ENCODE assay signal across 12 mouse cellular contexts in genomic region chr8:122667854-122668253, GRCm38 (mm10). TPM values are rescaled to one million over a fixed set of nuclear protein-coding genes. Genes with fewer than 3 reads are reported as not detected.
A peak's percentile ranks its signal among the peaks of the same experiment; 100 is the strongest.
DNase-seq lines count a peak whose midpoint lies in the region.
"Had no signal": no experiment of that assay in that cellular context is flagged by ENCODE, and none has a peak within 500 bp of the region (broad histone marks: within the 10 kb centered on the region; RNA-seq: fewer than 3 reads in every experiment).

No protein-coding gene starts in this region.

- intact Hi-C loops in left cerebral cortex, postnatal 4 days (cut with DNase I) = no loop called here
- intact Hi-C loops in left cerebral cortex, postnatal 25 days (cut with DNase I) = loop anchor here (2.0 kb wide), 1 partner anchor 27 kb away; no protein-coding TSS in a partner anchor
- intact Hi-C loops in gastrocnemius, postnatal 36 days (cut with DNase I) = no loop called here

- DNase-seq in adrenal gland, adult (ENCODE audit: inconsistent age in 2 of 2, low spot score in 1 of 2) = peak; percentile 75 to 80
- DNase-seq in adrenal gland, postnatal 4 days (ENCODE audit: low spot score in 2 of 2) = no peak
- DNase-seq in left cerebral cortex, adult 18-20 months (ENCODE audit: low spot score in 2 of 2) = peak; percentile 81 to 86
- DNase-seq in left cerebral cortex, postnatal 4 days = no peak
- peak; percentile 86 for DNase-seq in brain, adult 2 months (ENCODE audit: low read depth, low spot score)
- DNase-seq in left cerebral cortex, postnatal 25 days (ENCODE audit: low spot score in 2 of 2) = peak; percentile 47 to 91
- no peak for DNase-seq in lung, adult 18-20 months
- no peak for DNase-seq in gastrocnemius, postnatal 36 days
- DNase-seq: embryo, embryonic 11 days; spleen, adult 18-20 months; thymus, postnatal 36 days had no signal

RNA-seq across cellular contexts. Expression of gene Cbfa2t3, which starts 31.1 kb away (rescaled TPM):
- total RNA-seq in adrenal gland, postnatal 4 days (2021) = 10 to 100 TPM; 11.3 to 12.0 TPM
- 10 to 100 TPM; 34.3 to 46.0 TPM for total RNA-seq in left cerebral cortex, adult 18-20 months (2021)
- total RNA-seq in left cerebral cortex, postnatal 4 days (2021) = 10 to 100 TPM; 20.7 to 20.8 TPM
- total RNA-seq in left cerebral cortex, postnatal 25 days (2021) = 10 to 100 TPM; 31.7 to 41.5 TPM
- total RNA-seq in gastrocnemius, postnatal 36 days (2021) = 10 to 100 TPM; 17.0 to 18.7 TPM

RNA-seq across cellular contexts. Expression of gene Pabpn1l, which starts 45.3 kb away (rescaled TPM):
- total RNA-seq in adrenal gland, postnatal 4 days (2021) = not detected
- not detected for total RNA-seq in left cerebral cortex, adult 18-20 months (2021)
- not detected for total RNA-seq in left cerebral cortex, postnatal 4 days (2021)
- not detected for total RNA-seq in left cerebral cortex, postnatal 25 days (2021)
- total RNA-seq in gastrocnemius, postnatal 36 days (2021) = not detected
- total RNA-seq: liver, adult 2 months had no signal

RNA-seq across cellular contexts. Expression of gene Trappc2l, which starts 56.4 kb away (rescaled TPM):
- total RNA-seq in adrenal gland, postnatal 4 days (2021) = 10 to 100 TPM; 51.5 to 51.8 TPM
- 10 to 100 TPM; 79.6 to 86.0 TPM for total RNA-seq in left cerebral cortex, adult 18-20 months (2021)
- 10 to 100 TPM; 63.8 to 74.6 TPM for total RNA-seq in left cerebral cortex, postnatal 4 days (2021)
- 10 to 100 TPM; 81.3 to 87.8 TPM for total RNA-seq in left cerebral cortex, postnatal 25 days (2021)
- total RNA-seq in gastrocnemius, postnatal 36 days (2021) = 10 to 100 TPM; 38.2 to 40.6 TPM

RNA-seq across cellular contexts. Expression of gene Galns, which starts 56.6 kb away (rescaled TPM):
- 10 to 100 TPM; 11.9 to 13.9 TPM for total RNA-seq in adrenal gland, postnatal 4 days (2021)
- 1 to 10 TPM; 8.1 to 8.3 TPM for total RNA-seq in left cerebral cortex, adult 18-20 months (2021)
- 10 to 100 TPM; 10.3 to 10.7 TPM for total RNA-seq in left cerebral cortex, postnatal 4 days (2021)
- total RNA-seq in left cerebral cortex, postnatal 25 days (2021) = 1 to 10 TPM; 7.4 to 9.1 TPM
- total RNA-seq in gastrocnemius, postnatal 36 days (2021) = 1 to 10 TPM; 1.3 to 1.6 TPM

Comparison
In these comparisons a context has a peak if more than half of its experiments do, and no peak if none do; other contexts are left out.
1. DNase-seq: peak in adrenal gland, adult (2 of 2), left cerebral cortex, adult 18-20 months (2 of 2), brain, adult 2 months (single experiment) and left cerebral cortex, postnatal 25 days (2 of 2); none in adrenal gland, postnatal 4 days (0 of 2), left cerebral cortex, postnatal 4 days (single experiment), lung, adult 18-20 months (0 of 2) and gastrocnemius, postnatal 36 days (0 of 2).